Mouse (Mus musculus): ENCODE data around the gene Sorcs2. TPM values are rescaled to one million over a fixed set of nuclear protein-coding genes. Genes with fewer than 3 reads are reported as not detected.
A peak's percentile ranks its signal among the peaks of the same experiment; 100 is the strongest.

Gene Sorcs2
- polyA plus RNA-seq, 1 experiment, result not detected

DNA sequence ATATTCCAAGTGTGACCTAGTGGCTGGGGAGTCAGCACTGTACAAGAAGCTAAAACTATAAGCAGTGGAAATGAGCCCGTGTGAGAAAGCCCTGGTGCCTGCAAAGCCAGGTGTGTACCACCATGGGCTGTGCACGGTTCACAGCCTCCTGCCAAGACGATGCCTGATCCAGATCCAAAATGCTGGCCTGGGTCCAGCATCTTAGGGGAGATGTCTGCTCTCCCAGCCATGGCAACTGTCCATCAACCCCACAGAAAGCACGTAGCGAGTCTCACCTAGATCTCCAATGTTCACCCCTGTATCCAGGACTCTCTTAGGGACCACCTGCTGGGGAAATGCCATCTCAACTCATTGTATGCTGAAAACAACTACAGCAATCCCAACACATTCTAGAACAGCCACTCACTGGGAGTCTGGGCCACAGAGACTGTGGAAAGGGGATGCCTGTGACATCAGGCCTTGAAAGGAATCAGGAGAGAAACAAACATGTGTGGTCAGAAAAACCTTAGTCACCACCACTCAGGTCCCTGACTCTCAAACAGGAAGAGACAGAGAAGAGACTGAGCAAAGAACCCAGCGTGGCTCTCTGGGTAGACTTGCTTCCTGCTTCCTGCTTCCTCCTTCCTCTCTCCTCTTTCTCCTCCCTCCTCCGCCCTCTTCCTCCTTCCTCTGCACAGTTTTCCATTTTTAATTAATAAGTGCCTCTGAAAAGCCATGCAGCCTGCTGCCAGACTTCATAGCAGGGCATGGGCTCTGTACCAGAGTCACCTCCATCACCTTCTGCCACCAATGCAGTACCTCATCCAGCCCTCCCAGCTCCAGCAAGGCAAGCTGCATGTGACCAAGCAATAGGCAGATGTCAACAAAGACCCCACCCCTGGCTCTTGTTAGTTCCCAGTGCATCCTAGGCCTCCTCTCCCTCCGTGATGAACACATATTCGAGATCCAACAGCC is 71.6 kb downstream of the Sorcs2 start:
- Histone ChIP-seq H3K27ac (ENCODE audit: insufficient read depth, low read depth, low read length) (no peak overlapping the region), H3K4me3 (ENCODE audit: insufficient read depth, low read depth, low read length) (no peak overlapping the region), H3K4me1 (ENCODE audit: control insufficient read depth, insufficient read depth, low read length) (peaks cover 51% of the 10 kb centered on the region)
- WGBS, result 86% methylated on average over 9 of the region's 9 CpGs
- no peak for TF ChIP-seq CTCF (IDR thresholded peaks at IDR 0.05; ENCODE audit: insufficient read depth, low read depth, low read length)
- no peak for TF ChIP-seq POLR2A (IDR thresholded peaks at IDR 0.05; ENCODE audit: insufficient read depth, low read depth, low read length)

DNA sequence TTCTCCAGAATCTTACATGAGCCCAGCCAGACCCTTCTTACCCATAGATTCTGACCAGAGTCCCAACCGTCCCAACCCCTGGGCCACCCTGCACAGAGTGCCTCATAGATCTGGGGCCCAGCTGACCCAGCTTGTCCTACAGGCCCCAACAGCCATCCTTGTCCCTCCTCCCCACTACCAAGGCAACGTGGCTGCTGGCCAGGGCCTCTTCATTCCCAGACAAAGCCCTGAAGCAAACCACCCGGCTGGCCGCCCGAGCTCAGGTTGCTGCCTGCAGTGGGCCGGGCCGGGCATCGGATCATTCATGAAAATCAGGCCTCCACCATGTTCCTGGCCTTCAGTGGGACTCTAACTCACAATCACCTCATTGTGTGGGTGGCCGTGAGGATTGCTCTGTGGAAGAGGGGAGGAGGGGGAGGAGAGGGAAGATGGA is 73.8 kb downstream of the Sorcs2 start:
- H3K27ac ChIP-seq (ENCODE audit: insufficient read depth, low read depth, low read length), result 0 out of 2 replicates have a peak overlapping the region, but pooled peaks have one; percentile 10
- peaks cover 47% of the 10 kb centered on the region for H3K4me1 ChIP-seq (ENCODE audit: control insufficient read depth, insufficient read depth, low read length)
- no peak for TF ChIP-seq POLR2A (IDR thresholded peaks at IDR 0.05; ENCODE audit: insufficient read depth, low read depth, low read length)
- TF ChIP-seq CTCF (IDR thresholded peaks at IDR 0.05; ENCODE audit: insufficient read depth, low read depth, low read length), result no peak
- WGBS, result 41% methylated on average over 9 of the region's 9 CpGs
- H3K4me3 ChIP-seq (ENCODE audit: insufficient read depth, low read depth, low read length), result no peak overlapping the region

- Histone ChIP-seq H3K4me3 (ENCODE audit: insufficient read depth, low read depth, low read length) (no peak overlapping the region), H3K27ac (ENCODE audit: insufficient read depth, low read depth, low read length) (0 out of 2 replicates have a peak overlapping the region, but pooled peaks have one; percentile 10), H3K4me1 (ENCODE audit: control insufficient read depth, insufficient read depth, low read length) (peaks cover 47% of the 10 kb centered on the region)
- 31% methylated on average over 2 of the region's 2 CpGs for WGBS
- no peak for TF ChIP-seq POLR2A (IDR thresholded peaks at IDR 0.05; ENCODE audit: insufficient read depth, low read depth, low read length)
- TF ChIP-seq CTCF (IDR thresholded peaks at IDR 0.05; ENCODE audit: insufficient read depth, low read depth, low read length), result peak; percentile 82
Observed at GRCm38 (mm10) chr5:36323526-36323925, 74.4 kb downstream of the Sorcs2 start.

DNA sequence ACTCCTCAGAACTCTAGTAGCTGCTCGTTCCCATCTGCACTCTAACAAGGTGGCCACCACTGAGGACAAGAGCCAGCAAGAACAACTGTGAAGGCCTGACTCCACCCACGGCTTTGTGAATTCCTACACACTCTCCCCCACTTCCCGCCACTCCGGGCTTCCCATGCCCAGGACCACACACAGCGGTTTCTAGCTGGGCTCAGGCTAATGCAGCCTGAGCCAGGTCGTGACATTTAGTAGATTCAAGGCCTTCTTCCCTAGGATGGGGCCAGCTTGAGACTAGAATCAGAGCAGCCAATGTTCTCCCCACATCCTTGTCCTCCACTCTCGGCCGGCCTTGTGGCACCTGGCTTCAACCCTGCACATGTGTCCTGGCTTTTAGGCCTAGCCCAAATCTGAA is 76.4 kb downstream of the Sorcs2 start:
- WGBS, result 66% methylated on average over 8 of the region's 8 CpGs
- peaks cover 38% of the 10 kb centered on the region for H3K4me1 ChIP-seq (ENCODE audit: control insufficient read depth, insufficient read depth, low read length)
- TF ChIP-seq POLR2A (IDR thresholded peaks at IDR 0.05; ENCODE audit: insufficient read depth, low read depth, low read length), result no peak
- TF ChIP-seq CTCF (IDR thresholded peaks at IDR 0.05; ENCODE audit: insufficient read depth, low read depth, low read length), result no peak

GRCm38 (mm10) chr5:36320667-36321066 is 77.3 kb downstream of the Sorcs2 start:
- WGBS, result 94% methylated on average over 8 of the region's 8 CpGs
- H3K4me3 ChIP-seq (ENCODE audit: insufficient read depth, low read depth, low read length), result no peak overlapping the region

More for the DNA sequence above, 76.4 kb downstream of the Sorcs2 start:
- Histone ChIP-seq H3K27ac (ENCODE audit: insufficient read depth, low read depth, low read length) (no peak overlapping the region), H3K4me3 (ENCODE audit: insufficient read depth, low read depth, low read length) (no peak overlapping the region)

DNA sequence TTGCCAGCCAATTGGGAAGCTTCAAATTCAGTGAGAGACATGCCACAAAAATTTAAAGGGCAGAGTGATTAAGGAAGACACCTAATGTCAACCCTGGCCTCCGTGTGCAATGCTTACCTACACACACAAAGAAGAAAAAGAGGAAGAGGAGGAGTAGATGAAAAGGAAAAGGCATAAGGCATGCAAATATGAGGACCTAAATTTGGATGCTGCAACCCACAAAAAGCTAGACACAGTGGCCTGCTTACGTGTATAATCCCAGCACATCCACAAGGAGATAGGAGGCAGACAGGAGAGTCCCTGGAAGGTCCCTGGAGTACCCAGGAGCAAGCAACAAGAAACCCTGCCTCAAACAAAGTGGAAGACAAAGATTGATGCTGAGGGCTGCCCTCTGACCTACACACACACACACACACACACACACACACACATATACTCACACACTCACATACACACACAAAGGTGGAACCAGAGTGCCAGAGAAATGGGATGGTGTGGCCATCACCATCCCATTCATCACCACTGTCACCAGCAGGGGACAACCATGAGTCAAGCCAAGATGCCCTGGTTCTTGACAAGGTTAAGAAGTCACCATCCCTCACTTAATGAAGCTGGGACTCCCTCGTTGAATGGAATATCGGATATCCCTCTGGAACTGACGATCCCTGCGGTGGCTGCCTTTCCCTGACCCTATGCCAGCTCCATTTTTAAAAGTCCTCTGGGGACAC is 80.1 kb downstream of the Sorcs2 start:
- Histone ChIP-seq H3K4me1 (ENCODE audit: control insufficient read depth, insufficient read depth, low read length) (peaks cover 25% of the 10 kb centered on the region), H3K27ac (ENCODE audit: insufficient read depth, low read depth, low read length) (no peak overlapping the region), H3K4me3 (ENCODE audit: insufficient read depth, low read depth, low read length) (no peak overlapping the region)
- 82% methylated on average over 6 of the region's 6 CpGs for WGBS
- TF ChIP-seq POLR2A (IDR thresholded peaks at IDR 0.05; ENCODE audit: insufficient read depth, low read depth, low read length) (no peak), CTCF (IDR thresholded peaks at IDR 0.05; ENCODE audit: insufficient read depth, low read depth, low read length) (no peak)

More at GRCm38 (mm10) chr5:36320667-36321066, 77.3 kb downstream of the Sorcs2 start:
- Histone ChIP-seq H3K27ac (ENCODE audit: insufficient read depth, low read depth, low read length) (no peak overlapping the region), H3K4me1 (ENCODE audit: control insufficient read depth, insufficient read depth, low read length) (peaks cover 33% of the 10 kb centered on the region)
- TF ChIP-seq POLR2A (IDR thresholded peaks at IDR 0.05; ENCODE audit: insufficient read depth, low read depth, low read length), result no peak
- TF ChIP-seq CTCF (IDR thresholded peaks at IDR 0.05; ENCODE audit: insufficient read depth, low read depth, low read length), result no peak

DNA sequence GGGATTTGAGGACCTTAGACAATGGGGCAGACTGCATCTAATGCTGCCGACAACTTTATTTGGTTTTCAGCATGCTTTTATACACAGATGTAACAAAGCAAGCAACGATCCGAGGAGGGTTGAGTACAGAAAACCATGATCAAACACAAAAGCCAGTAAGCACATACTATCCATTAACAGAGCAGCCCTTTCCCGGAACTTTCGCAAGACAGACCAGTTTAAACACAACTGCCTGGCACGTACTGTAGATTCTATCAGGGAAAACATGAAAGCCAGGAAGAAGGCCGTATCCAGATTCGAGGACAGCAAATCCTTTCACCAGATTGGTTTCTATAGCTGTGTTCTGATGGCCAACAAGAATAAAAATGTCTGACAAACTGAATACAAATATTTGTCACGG is 82.8 kb downstream of the Sorcs2 start:
- no peak overlapping the region for H3K4me3 ChIP-seq (ENCODE audit: insufficient read depth, low read depth, low read length)
- no peak overlapping the region for H3K27ac ChIP-seq (ENCODE audit: insufficient read depth, low read depth, low read length)
- no peak for TF ChIP-seq CTCF (IDR thresholded peaks at IDR 0.05; ENCODE audit: insufficient read depth, low read depth, low read length)
- no peak for TF ChIP-seq POLR2A (IDR thresholded peaks at IDR 0.05; ENCODE audit: insufficient read depth, low read depth, low read length)
- WGBS, result 85% methylated on average over 9 of the region's 9 CpGs
- peaks cover 12% of the 10 kb centered on the region for H3K4me1 ChIP-seq (ENCODE audit: control insufficient read depth, insufficient read depth, low read length)

- peaks cover 12% of the 10 kb centered on the region for H3K4me1 ChIP-seq (ENCODE audit: control insufficient read depth, insufficient read depth, low read length)
- no peak for TF ChIP-seq POLR2A (IDR thresholded peaks at IDR 0.05; ENCODE audit: insufficient read depth, low read depth, low read length)
- no peak for TF ChIP-seq CTCF (IDR thresholded peaks at IDR 0.05; ENCODE audit: insufficient read depth, low read depth, low read length)
- no peak overlapping the region for H3K4me3 ChIP-seq (ENCODE audit: insufficient read depth, low read depth, low read length)
- 43% methylated on average over 16 of the region's 16 CpGs for WGBS
- no peak overlapping the region for H3K27ac ChIP-seq (ENCODE audit: insufficient read depth, low read depth, low read length)
Observed at GRCm38 (mm10) chr5:36313353-36314079, 84.4 kb downstream of the Sorcs2 start.

All from olfactory bulb, adult 2 months (tissue).